Mouse (Mus musculus): ENCODE data around the gene Kcnh7.

Gene Kcnh7

DNA sequence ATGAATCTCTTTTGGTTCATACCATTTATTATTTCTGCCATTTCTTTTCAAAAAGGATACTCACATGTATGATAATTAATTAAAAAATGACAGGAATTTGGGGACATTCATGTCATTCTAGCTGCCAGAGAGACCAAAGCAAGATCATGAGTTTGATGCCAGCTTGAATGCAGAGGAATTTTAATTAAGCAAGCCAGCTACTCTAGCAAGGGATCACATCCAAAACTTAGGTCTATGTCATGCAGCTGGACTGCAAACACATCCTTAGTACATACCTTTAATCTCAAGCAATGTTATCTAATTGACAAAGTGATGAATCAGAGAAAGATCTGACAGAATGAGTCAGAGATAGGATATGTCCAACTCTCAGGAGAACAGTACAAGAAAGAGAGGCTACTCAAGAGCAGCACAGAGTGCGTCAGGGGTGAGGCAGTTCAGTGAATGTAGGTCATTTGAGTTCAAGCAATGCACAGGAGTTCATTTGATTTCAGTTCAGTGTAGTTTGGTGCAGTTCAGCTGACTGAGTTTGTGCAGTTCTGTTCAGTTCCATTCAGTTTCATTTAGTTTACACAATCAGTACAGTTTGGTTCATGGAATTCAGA, 248.7 kb downstream of the Kcnh7 start:
- peak; percentile 95 for DNase-seq (ENCODE audit: inconsistent ontology term)

DNA sequence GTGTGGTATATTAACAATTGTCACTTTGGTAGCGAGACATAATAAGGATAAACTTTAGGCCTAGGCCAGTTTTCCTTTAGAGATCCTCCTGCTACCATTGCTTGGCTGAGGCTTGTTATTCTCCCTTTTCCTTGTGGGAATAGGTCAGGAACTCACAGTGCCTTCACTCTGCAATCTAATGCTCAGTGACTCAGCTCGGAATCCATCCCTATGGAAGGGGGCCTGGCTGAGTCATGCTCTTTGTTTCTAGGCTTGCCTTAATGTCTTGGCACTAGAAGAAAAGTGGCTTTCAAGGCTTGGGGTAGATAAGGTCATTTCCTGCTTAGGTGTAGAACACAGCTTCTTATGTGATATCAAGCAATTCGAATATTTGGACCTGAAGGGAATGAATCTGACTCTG, 255.6 kb downstream of the Kcnh7 start:
- DNase-seq (ENCODE audit: inconsistent ontology term), result peak; percentile 50

DNA sequence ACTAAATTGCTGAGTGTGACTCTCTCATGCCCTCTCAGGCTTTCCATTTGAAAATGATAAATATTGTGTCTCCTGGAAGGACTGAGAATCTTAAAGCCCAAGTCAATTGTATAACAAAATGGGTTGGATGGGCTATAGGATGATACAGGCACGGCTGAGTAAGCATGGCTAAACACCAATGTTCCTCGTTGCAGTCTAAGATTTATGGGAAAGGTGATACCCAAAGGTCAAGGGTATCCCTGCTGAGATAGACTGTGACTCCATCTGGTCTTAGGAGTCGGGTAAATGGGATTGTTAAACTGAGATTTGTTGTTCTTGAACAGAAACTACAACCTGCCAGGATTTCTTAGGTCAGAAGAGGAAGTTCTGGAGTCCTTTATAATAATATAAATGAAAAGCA, 256.0 kb downstream of the Kcnh7 start:
- no peak for DNase-seq (ENCODE audit: inconsistent ontology term)

DNA sequence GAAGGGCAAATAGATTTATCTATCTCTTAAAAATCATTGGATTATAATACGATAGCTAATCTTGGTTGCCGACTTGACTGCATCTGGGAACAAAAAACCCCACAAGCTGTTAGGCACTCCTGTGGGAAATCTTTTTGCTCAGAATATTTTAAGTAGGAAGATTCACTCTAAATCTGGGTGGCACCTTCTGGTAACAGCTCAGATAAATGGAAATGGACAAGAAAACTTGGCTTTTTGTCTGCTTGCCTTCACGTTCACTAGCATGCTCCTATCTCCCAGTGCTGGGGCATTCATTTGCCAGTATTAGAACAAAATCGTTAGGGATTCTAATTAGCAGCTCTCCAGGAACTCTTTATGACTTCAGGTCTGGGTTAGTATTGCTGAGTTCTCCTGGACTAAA, 260.3 kb downstream of the Kcnh7 start:
- DNase-seq (ENCODE audit: inconsistent ontology term), result no peak

DNA sequence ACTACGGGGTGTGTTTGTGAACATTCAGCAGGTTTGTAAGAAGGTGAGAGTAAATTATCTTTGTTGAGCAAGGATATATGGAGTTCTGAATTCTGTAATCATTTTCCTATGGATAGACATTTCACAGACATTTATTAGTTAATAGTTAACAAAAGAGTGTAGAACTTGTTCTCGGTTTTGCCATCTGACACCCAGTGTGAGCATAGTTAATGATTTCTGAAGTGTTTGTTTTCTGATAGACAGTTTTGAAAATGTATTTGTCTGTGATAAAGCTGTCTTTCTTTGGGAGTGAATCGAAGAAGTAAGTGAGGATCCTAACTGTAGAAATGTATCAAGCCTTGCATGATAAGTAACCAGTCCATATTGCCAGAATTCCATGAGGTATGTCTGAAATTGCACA, 276.4 kb downstream of the Kcnh7 start:
- DNase-seq (ENCODE audit: inconsistent ontology term), result no peak

DNA sequence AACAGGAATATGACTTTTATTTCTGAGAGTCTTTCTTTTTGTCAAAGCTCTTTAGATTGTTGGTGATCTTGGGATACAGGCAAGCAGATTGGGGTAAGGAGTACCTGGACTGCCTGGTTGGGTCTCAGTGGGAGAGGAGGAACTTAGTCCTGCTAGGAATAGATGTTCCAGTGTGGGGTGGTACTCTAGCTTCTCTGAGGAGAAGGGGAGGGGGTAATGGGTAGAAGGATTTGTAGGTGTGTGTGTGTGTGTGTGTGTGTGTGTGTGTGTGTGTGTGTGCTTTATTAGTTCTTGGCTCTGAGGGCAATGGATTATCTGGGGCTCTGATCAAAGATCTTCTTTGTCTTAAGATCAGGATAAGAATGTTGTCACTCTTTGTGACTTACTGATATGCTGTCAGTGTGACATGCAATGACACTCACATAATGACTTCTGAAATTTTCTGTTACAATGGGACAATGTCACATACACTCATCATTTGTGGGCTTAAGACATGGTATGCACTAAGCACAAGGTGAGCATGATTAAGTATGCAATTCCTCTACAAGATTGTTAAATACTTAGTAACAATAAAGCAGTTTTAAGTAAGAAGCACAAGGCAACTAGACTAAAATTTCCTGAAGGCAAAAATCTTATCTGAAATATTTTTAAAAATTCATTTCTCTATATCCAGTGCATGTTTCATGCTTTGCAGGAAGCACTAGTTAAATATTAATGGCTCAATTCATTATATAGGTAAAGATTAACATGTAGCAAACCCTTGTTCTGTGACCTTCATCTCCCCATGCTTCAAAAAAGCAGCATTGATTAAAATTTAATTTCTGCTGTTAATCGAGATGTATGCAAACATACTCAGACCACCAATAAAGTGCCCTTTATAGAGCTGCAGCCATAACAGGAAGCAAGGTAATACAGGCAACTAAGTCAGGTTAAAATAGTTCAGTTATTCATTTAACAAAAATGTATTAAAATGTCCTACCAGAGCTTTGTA, 281.4 kb downstream of the Kcnh7 start:
- DNase-seq (ENCODE audit: inconsistent ontology term), result no peak

DNA sequence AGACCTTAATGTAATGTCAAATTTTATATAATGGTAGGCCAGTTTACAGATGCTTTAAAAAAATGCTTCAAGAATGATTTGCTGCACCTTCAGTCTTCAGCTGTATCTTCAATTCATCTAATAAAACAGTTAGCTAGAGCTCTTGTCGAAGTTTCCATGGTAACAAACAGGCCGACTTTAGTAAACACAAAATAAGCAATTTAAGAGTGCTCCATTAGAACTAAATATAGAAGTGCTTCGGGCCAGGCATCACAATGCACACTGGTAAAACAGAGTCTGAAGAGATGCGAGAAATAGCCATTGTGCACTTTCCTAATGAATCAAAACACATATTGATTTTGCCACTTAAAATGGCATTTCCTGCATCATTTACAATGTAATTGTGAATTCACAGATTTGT, 305.3 kb downstream of the Kcnh7 start:
- DNase-seq (ENCODE audit: inconsistent ontology term), result no peak

DNA sequence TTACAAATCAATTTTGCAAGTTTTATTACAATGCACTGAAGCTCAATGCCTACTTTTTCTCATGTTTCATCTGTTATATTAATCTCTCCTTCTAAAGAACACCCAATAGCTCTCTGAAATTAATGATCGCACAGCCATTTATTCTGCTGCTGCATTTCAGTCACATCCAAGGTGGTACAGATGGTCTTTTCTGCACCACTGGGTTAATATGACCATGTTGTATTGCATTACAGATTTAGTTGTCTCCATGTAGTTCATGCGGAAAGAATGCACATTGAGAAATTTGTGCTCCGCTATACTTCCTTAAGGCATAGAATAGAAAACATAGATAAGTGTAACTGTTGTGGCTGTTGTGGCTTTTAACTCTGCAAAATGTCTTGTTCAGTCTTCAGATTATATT, 328.7 kb downstream of the Kcnh7 start:
- no peak for DNase-seq (ENCODE audit: inconsistent ontology term)

DNA sequence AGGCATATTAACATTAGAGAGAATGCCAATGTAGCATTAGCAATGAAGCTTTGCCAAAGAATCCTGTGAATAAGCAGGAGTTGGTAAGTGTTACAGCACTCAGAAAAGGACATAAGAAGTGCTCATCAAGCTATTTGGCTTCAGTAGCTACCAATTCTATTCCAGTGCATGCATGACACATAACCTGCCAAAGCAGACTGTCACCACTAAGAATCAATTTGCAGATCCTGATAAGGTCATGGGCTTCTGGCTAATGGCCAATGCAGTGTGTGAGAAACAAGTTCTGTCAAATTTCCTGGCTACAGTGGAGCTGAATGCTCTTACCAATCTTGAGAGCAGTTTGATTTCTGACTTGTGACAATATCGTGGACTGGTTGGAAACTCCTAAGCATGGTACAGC, 341.5 kb downstream of the Kcnh7 start:
- DNase-seq (ENCODE audit: inconsistent ontology term), result peak; percentile 20

DNA sequence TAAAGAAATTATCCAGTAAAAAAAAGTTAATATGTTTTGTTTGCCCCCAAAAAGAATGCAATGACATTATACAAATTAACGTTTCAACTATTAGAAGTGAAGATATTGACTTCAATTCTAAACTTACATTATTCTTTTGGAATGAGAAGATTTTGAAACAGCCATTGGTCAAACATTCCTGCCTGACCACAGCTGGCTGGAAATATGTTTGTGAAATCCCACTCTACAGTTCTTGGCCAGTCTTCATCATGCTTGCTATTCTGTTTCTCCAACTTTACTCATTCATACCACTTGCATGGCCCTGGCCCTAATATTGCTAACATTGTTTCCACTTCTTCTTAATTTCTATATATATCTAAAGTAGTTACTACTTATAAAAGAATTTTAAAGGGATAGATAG, 349.8 kb downstream of the Kcnh7 start:
- peak; percentile 52 for DNase-seq (ENCODE audit: inconsistent ontology term)

DNA sequence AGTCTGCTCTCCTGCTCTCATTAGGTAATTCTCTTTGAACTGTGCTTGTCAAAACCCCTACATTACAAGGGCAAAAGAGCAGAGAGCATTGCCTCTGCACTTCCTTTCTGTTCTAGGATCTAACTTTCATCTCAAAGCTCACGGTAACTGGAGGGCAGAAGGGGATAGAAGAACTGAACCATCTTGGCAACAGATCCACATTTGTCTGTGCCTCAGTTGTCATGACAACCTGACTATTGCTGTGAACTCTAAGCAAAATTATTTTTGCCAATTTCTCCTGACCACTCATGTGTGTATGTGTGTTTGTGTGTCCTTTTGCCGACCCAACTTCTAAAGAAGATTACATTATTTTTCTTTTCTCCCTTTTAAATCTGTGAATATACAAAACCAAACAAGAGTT, 364.9 kb downstream of the Kcnh7 start:
- DNase-seq (ENCODE audit: inconsistent ontology term), result peak; percentile 9

DNA sequence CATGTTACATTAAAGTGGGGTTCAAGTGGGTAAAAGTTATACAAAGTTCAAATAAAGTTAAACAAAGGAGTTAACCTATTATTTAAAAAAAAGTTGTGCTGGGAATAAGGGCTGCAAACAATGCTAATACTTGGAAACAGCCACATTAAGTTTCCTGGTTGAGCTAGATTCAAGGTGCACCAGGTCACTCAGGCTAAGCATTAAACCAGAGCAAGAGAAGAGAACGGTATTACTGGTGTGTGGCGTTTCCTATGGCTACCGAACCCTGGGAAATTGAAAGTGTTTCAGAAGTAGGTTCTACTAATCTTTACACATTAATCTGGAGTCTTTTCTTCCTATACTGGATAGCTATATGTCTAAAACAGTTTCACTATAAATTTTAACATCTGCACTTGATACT, 368.1 kb downstream of the Kcnh7 start:
- DNase-seq (ENCODE audit: inconsistent ontology term), result no peak

DNA sequence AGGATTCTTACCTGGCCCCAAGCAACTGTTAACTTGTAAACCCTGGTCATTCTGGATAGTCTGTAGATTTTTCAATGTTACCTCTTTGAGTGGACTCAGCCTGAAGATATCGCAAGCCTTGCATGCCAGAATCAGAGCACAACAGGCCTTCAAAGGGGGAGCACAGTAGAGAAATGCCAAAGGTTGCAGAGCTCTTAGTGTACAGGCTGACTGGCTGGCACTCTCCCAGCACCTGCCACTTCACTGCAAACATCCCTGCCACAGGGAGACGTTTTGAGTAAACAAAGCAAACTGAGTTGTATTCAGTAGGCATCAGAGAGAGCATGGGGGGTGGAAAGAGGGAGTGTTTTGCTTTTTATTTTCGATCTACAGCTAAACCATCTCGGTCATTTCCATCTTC, 375.3 kb downstream of the Kcnh7 start:
- peak; percentile 65 for DNase-seq (ENCODE audit: inconsistent ontology term)

DNA sequence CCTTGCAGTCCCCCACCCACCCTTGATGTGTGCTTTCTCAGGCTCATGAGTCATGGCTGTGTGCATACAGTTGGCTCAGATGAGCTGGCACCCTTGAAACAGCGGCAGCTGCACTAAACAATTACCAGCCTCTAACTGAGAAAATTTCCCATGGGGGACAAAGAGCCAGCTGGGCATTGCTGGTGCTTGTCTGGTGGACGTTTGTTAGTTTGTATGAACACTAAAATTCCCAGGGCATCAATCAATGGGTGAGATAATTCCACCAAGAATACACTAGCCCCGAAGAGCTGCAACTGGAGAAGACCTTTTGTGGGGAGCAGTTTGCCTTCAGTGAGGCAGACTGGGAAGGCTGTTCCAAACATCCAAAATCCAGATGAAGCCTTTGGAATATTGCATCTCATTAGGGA, 376.6 kb downstream of the Kcnh7 start:
- DNase-seq (ENCODE audit: inconsistent ontology term), result peak; percentile 96

DNA sequence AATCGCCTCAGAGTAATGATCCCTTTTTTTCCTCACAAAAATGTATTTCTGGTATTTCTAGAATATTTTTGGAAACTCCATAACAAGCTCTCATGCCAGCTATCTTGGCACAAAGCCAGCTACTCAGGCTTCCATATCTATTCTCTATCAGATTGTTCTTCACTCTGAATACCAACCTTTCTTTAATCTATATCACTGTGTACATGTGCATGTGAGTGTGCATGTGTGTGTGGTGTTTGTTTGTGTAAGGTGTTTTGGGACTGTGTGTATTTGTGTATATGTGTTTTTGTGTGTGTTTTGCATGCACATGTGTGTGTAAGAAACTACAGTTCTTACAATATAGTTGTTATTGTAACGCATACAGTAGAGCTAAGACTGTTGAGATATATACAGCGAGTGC, 377.2 kb downstream of the Kcnh7 start:
- DNase-seq (ENCODE audit: inconsistent ontology term), result peak; percentile 47

DNA sequence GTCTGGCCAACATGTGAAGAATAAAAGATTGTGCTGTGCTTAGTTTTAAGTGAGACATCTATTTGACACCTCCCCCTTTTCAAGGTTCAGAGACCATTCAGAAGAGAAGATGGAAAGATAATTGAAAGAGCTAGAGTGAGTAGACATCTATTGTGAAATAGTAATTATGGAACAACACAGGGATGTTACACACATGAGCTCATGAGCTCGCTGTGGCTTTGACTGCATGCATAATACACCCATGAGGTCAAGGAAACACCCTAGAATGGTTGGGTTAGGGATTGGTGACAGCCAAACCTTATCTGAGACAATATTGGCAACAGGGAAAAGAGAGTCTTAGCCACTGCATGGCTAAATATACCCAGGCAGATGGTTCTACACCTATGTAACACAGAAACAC, 380.1 kb downstream of the Kcnh7 start:
- peak; percentile 2 for DNase-seq (ENCODE audit: inconsistent ontology term)

DNA sequence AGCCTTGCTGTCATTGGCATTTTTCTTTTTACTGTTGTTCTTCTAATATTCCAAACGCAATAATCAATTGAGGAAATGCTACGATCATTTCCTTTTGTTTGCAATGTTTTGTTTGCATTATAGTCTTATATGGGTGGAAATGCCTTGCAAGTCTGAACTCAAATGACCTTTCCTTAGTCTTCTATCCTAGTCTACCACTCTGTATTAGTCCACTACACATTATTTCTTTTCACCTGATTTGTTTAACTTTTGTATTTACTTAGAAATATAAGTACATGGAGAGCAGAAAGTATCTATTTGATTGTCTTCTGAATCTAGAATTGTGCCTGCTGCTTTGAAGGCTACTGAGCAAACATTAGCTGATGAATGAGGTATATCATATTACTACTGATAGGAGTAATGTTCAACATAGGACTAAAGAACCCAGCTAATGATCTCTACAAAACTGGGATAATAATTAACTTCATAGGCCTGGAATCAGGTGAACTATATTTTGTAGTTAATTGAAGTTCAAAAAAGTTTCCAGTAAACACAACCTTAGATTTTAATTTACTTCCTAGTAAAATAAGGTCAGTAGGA, 399.5 kb downstream of the Kcnh7 start:
- DNase-seq (ENCODE audit: inconsistent ontology term), result no peak

DNA sequence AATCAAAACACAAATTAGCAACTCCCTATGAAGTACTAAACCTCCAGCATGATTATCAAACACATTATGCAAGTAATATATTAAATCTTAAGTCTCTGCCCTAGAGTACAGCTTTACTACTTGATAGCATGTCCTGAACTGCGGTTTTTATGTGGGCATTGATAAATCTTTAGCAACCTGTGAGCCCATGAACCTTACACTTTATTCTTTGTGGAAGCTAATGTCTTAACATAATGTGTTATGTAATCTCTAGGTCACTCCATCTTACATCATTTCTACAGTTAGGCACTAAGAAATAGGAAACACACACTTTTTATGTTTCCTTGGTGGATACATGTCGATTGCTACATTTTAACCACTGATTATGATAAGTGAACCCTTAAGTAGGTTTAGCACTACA, 437.8 kb downstream of the Kcnh7 start:
- DNase-seq (ENCODE audit: inconsistent ontology term), result no peak

DNA sequence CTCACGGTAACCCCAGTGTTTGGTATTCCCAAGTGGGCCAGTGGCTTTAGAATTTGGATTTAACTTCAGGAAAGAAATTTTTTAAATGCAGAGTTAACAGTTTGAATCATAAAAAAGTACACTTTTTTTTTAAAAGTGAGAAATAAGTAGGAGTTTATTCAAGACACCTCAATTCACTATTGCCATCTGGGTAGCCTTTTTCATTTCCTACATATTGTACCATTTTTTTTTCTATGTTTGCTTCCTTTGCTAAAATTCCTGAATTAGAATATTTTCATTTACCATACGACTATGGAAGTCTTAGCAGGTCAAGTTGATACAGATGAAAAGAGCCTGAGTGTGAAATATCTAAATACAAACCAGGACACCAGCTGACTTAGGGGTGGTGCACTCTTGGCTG, 441.0 kb downstream of the Kcnh7 start:
- no peak for DNase-seq (ENCODE audit: inconsistent ontology term)

DNA sequence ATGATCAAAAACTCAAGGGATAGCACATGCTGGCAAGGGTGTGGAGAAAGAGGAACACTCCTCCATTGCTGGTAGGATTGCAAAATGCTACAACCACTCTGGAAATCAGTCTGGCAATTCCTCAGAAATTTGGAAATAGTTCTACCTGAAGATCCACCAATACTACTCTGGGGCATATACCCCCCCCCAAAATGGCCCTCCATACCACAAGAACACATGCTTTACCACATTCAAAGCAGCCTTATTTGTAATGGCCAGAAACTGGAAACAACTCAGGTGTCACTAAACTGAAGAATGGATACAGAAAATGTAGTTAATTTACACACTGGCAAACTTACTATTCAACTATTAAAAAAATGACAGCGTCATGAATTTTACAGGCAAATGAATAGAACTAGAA, 453.4 kb downstream of the Kcnh7 start:
- no peak for DNase-seq (ENCODE audit: inconsistent ontology term)

DNA sequence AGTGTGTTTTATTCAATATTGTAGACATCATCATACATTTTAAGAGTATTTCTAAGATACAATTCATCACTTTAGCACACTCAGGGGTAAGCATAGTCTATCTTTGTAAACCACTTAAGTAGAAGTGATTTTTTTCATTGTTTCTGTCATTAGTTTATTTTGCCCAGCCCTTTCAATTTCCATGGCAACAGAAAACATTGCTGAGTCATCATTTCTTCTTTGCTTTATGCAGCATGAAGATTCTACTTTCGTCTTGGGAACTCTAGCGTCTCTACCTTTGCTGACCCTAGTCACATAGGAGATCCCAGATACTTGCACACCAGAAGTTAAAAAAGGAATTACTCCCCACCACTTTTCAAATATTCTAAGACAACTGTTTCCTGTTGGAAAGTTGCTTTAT, 456.4 kb downstream of the Kcnh7 start:
- DNase-seq (ENCODE audit: inconsistent ontology term), result no peak

DNA sequence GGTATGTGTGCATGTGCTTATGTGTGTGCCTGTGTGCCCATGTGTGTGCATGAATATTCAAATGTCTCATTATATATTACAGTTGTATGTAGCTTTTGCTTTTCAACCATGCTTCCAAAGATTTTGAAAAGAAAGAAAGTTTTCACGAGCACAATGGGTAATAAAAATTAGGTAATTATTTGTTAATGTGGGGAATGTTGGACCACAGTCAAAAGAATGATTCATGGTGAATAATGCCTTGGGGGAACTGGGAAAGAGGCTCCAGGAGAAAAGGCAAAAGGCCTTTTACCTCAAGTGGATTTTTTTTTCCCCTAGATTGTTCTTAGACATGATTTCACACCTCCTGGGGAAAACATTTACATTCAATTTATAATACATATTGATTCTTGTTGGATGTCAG, 458.1 kb downstream of the Kcnh7 start:
- DNase-seq (ENCODE audit: inconsistent ontology term), result peak; percentile 77

DNA sequence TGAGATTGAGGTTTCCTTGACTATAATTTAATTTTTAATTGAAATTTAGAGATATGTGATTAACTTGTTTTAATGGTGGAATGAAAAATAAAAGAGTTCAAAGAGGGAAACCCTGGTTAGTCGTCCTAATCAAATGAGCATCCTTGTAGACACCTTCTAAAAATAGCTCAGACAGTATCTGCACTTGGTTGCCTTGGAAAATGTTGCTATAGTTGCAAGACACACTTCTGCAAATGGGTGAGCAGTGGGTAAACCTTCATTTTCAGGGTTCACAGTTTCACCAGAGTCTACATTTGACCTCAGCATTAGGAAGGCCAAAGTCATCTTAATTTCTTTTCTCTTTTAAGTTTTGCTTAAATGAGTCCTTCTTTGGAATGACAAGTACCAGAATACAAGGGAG, 465.7 kb downstream of the Kcnh7 start:
- no peak for DNase-seq (ENCODE audit: inconsistent ontology term)
